Mouse (Mus musculus) left cerebral cortex, adult 9 months (tissue): ENCODE results near the gene B3glct.
A peak's percentile ranks its signal among the peaks of the same experiment; 100 is the strongest.

Experiments
- DNase-seq, 2 experiments: peaks; one replicate each; pipeline ENCODE4 v3.0.0; 2022; ENCODE audit warnings: low spot score in 2 of 2

Gene B3glct

GRCm38 (mm10) chr5:149678100-149678989, at the start of gene B3glct:
Gene B3glct, plus strand, starts transcription at chr5:149678230.
- DNase-seq, result peak in 1 of 2 experiments; percentile 75

- no peak for DNase-seq
Observed at GRCm38 (mm10) chr5:149634409-149635035, 43.5 kb upstream of the B3glct start.

GRCm38 (mm10) chr5:149635556-149635955, 42.5 kb upstream of the B3glct start:
- DNase-seq, result peak in 1 of 2 experiments; percentile 51

- peak; percentile 98 to 99 for DNase-seq
Observed at GRCm38 (mm10) chr5:149636075-149636920, 41.7 kb upstream of the B3glct start, which contains the start of gene Hsph1. Gene Hsph1, minus strand, starts transcription at chr5:149636376.

- no peak for DNase-seq
Observed at GRCm38 (mm10) chr5:149637306-149637705, 40.7 kb upstream of the B3glct start.

GRCm38 (mm10) chr5:149641277-149641892, 36.6 kb upstream of the B3glct start:
- no peak for DNase-seq

- no peak for DNase-seq
Observed at GRCm38 (mm10) chr5:149642366-149642765, 35.7 kb upstream of the B3glct start.

GRCm38 (mm10) chr5:149642783-149643509, 35.1 kb upstream of the B3glct start:
- DNase-seq, result peak in 1 of 2 experiments; percentile 47

GRCm38 (mm10) chr5:149647367-149648115, 30.5 kb upstream of the B3glct start:
- peak in 1 of 2 experiments; percentile 45 for DNase-seq

- no peak for DNase-seq
Observed at GRCm38 (mm10) chr5:149648196-149648595, 29.8 kb upstream of the B3glct start.

- DNase-seq, result no peak
Observed at GRCm38 (mm10) chr5:149648895-149649406, 29.1 kb upstream of the B3glct start.

- no peak for DNase-seq
Observed at GRCm38 (mm10) chr5:149649499-149650178, 28.4 kb upstream of the B3glct start.

- no peak for DNase-seq
Observed at GRCm38 (mm10) chr5:149650179-149650553, 27.9 kb upstream of the B3glct start.

- DNase-seq, result no peak
Observed at GRCm38 (mm10) chr5:149655636-149656035, 22.4 kb upstream of the B3glct start.

- DNase-seq, result no peak
Observed at GRCm38 (mm10) chr5:149658022-149658421, 20.0 kb upstream of the B3glct start.

GRCm38 (mm10) chr5:149658741-149659413, 19.2 kb upstream of the B3glct start:
- DNase-seq, result no peak

- DNase-seq, result no peak
Observed at GRCm38 (mm10) chr5:149659414-149659780, 18.6 kb upstream of the B3glct start.

- DNase-seq, result no peak
Observed at GRCm38 (mm10) chr5:149661428-149661827, 16.6 kb upstream of the B3glct start.

GRCm38 (mm10) chr5:149662980-149663379, 15.1 kb upstream of the B3glct start:
- DNase-seq, result no peak
